Mouse (Mus musculus) embryo, embryonic 10.5 days (tissue): Measurements from ENCODE around the gene Fbxl5.
A peak's percentile ranks its signal among the peaks of the same experiment; 100 is the strongest.

Experiments
- DNase-seq: peaks from one replicate; pipeline ENCODE4 v3.0.0-alpha.2; 2015; ENCODE audit warnings: low spot score

Gene Fbxl5

GRCm38 (mm10) chr5:43827366-43827765 lies 5.9 kb upstream of the Fbxl5 start:
- no peak for DNase-seq

DNA sequence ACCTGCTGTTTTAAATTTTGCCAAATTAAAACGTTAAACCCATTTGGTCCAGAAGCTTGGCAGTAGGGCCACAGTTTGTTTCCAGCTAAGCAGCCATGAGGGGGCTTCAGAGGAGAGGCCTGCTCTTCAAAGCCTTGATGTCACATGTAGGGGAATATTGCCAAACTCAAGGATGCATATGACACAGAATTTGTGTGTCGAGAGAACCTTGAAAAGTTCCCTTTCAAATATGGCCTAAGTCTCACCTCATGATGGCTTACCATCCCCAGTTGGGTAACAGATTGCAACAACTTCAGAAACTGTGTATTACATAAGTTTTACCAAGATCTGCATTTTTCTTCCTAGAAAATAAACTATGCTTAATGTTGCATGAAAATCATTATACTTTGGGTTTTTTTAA lies 5.4 kb upstream of the Fbxl5 start:
- DNase-seq = no peak

DNA sequence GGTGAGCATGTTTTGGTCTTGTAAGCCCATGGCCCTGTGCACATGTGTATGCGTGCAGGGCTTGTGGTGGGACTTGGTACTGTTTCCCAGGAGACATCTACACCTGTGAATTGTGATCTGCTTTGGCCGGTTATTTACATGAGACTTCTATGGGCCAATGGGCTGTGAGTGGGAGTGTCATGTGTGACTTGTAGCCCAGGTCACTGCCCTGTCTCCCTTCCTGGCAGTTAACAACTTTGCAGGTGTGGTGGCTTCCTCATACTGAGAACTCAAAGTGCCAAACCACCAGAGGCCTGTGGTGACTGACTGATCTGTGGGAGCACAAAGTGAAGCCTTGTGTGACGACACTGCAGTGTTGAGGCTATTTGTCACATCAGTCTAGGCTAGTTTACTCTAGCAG lies 3.1 kb upstream of the Fbxl5 start:
- DNase-seq = no peak

DNA sequence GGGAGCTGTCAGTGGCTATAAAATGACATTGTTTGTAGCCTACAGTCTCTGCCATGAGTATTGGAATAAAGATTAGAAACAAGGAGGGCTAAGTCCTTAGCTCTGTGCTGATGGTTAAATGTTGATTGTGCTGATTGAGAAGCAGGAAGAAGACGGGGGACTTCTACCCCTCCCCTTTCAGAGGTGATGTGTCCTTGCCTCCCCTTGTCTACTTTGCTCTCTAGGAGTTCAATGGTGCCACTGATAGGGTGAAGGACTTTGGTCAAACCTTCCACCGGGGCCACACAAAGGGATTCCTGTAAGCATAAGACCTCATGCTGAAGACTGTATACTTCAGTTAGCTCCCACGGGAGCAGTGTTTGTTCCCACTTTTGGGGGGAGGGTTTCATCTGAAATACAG lies 1.4 kb upstream of the Fbxl5 start:
- no peak for DNase-seq

DNA sequence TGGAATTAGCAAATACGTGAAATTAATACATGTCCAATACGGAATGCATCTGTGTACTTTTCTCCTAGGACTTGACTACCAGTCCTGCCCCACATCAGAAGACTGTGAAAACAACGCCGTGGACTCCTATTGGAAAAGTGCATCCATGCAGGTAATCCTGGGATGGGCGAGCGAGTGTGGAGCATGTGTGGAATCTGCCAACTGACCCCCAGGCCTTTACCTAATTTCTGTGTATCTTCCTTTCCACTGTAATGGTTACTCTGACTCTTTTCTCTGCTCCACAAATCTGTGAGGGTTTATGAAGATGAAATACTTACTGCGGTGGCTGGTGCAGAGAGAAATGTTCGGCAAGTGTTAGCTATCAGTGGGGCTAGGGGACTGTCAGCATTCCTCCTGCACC lies 761 bp upstream of the Fbxl5 start:
- no peak for DNase-seq

- no peak for DNase-seq
These were observed 653 bp downstream of the Fbxl5 start for GRCm38 (mm10) chr5:43820785-43821184.

GRCm38 (mm10) chr5:43818695-43819094 lies 2.7 kb downstream of the Fbxl5 start, which contains the start of gene Bst1:
TSS of gene Bst1 (plus strand) at chr5:43818885.
- DNase-seq = no peak

GRCm38 (mm10) chr5:43815769-43816168 lies 5.7 kb downstream of the Fbxl5 start:
- DNase-seq = no peak

GRCm38 (mm10) chr5:43814536-43814935 lies 6.9 kb downstream of the Fbxl5 start:
- no peak for DNase-seq

GRCm38 (mm10) chr5:43810427-43811062 lies 10.9 kb downstream of the Fbxl5 start:
- DNase-seq = no peak

- peak; percentile 91 for DNase-seq
These were observed 13.4 kb downstream of the Fbxl5 start for GRCm38 (mm10) chr5:43807744-43808696.

DNA sequence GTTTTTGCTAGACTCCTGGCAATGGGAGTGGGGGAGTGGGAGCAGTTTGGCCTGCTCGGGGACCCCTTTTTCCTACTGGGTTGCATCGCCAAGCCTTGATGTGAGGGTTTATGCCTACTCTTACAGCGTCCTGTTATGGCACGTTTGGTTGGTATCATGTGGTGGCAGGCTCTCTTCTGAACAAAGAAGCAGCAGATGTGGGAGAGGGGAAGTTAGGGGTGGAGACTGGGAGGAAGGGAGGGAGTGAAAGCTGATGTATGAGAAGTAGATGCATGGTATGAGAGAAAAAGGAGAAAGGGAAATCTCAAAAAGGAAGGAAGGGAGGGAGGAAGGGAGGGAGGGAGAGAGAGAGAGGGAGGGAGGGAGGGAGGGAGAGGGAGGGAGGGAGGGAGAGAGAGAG lies 14.5 kb downstream of the Fbxl5 start:
- DNase-seq = peak; percentile 6

DNA sequence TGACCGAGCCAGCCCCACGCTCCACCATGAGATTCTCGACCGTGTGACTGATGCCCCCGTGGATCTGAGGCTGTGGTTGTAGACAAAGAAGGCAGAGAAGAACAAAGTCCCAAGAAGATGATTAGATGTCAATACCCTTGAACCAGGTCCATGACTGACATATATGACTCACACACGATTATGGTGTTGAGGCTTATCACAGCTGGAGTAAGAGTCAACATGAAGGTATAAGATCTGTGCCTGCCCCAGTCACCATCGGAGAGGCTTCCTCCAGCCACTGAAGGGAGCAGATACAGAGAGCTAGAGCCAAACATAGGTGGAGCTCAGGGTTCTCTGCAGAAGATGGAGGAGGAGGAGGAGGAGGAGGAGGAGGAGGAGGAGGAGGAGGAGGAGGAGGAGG lies 15.1 kb downstream of the Fbxl5 start:
- DNase-seq = no peak

DNA sequence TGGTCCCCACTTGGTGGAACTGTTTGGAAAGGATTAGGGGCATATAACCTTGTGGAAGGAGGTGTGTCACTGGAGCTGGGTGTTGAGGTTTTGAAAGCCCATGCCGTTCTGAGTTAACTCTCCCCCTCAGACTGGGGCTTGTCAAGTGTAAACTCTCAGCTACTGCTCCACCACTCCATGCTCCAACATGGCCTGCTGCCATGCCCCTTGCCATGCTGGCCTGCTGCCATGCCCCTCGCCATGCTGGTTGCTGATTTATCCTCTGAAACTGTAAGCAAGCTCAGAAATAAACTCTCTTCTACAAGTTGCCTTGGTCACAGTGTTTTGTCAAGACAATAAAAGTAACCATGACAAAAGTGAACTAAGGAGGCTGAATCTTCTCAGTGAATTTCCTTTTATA lies 16.0 kb downstream of the Fbxl5 start:
- DNase-seq = no peak

DNA sequence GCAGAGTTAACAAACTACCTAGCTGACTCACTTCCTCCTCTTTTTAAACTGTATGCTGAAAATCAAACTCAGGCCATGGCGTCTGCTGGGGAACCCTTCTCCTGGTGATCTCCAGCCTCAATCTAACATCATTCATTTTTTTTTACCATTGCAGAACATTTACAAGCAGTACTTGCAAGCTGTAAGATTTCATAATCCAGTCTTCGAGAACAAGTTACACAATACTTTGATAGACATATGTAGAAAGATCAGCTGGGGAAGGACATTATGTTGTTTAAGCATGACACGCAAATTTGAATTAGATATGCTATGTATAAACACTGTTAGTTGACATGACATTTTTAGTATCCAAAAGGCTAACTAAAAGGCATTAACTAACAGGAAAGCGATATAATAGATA lies 19.6 kb downstream of the Fbxl5 start:
- DNase-seq = no peak

DNA sequence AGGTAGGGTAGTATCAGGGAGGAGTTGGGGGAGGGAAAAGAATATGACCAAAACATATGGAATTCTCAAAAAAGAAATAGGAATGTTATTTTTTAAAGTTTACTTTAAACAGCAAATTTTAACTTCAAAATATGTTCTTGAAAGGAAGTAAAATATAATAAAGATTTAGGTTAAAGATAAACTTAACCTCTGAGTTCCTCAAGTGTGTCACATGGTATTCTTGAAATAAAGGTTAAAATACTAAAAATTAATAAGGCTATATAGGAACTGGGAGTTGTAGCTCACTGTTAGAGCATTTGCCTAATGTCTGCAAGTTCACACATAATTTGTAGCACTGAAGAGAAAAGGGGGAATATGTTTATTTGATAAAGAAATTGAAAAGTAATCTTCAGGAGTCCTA lies 20.2 kb downstream of the Fbxl5 start:
- DNase-seq = no peak

DNA sequence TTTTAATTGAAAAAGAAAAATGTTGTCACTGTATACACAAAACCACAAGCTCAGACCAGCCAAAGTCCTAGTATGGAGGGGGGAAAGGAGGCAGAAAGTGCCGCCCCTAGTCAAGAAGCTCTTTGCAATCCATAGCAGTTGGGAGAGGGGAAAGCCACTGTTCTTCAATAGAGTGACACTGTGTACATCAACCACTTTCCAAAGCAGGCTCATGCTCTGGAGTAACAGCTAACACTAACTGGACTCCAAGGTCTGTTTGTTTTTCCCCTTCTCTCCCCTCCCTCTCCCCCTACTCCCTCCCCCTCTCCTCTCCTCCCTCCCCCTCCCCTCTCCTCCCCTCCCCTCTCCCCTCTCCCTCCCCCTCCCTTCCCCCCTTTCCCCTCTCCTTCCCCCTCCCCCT lies 20.7 kb downstream of the Fbxl5 start:
- no peak for DNase-seq

DNA sequence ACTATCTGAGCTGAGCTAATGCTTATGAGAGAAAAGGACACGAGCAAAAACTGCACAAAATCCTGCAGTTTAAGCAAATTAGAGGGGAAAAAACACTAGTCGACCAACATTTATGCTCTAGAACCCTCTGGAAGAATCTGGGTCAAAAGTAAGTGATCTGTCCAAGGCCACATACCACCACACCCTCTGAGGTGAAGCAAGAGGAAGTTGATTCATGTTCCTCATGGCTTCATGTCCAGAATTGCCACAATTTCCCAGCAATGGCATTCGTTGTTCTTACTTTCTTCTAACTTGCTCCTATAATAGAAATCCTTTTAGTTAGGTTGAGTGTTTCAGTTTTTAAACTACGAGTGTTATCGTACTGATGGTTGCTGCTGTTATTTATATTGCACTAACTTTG lies 21.9 kb downstream of the Fbxl5 start:
- DNase-seq = no peak

DNA sequence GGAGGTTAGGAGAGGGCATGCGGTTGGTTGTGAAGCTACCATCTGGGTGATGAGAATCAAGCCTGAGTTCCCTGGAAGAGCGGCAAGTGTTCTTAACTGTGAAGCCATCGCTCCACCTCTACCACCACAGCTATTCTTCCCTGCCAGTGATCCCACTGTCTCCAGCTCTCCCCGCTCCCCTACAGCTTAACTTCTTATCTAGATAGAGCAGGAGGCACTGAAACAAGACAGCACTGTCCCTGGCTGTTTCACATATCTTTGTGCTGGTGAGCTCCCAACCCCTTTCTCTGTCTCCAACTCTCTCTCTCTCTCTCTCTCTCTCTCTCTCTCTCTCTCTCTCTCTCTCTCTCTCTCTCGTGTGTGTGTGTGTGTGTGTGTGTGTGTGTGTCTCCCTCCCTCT lies 29.1 kb downstream of the Fbxl5 start:
- DNase-seq = no peak

GRCm38 (mm10) chr5:43787976-43788752 lies 33.3 kb downstream of the Fbxl5 start:
- DNase-seq = no peak

- DNase-seq = no peak
These were observed 34.8 kb downstream of the Fbxl5 start for GRCm38 (mm10) chr5:43786607-43787006.

DNA sequence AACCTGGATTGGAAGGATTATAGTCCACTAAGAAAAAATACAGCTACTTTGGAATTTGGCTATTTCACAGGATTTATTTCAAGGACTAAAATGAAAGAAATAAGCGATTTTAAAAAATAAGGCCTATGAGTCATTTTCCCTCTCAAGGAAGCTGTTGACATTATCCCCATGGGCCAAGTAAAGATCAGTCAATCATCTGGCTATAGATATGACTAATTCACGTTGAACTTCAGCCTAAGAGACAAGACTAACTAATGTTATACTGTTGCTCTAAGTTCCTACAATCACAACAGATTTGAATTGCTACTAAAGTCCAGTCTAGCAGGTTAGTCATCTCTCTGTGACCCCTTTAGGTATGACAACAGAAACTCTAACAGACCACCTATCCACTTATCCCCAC lies 37.4 kb downstream of the Fbxl5 start:
- DNase-seq = no peak
